Mouse (Mus musculus) right cerebral cortex, postnatal 25 days (tissue): Measurements from ENCODE around the gene Lrig1.

ENCODE experiments used
- DNase-seq: peaks from one replicate; pipeline ENCODE4 v3.0.0; 2022

Gene Lrig1

GRCm38 (mm10) chr6:94646274-94646863 is 53.6 kb downstream of the Lrig1 start:
- DNase-seq = no peak

- DNase-seq = no peak
Observed at GRCm38 (mm10) chr6:94645723-94646122, 54.2 kb downstream of the Lrig1 start.

- DNase-seq = no peak
Observed at GRCm38 (mm10) chr6:94644641-94645040, 55.3 kb downstream of the Lrig1 start.

DNA sequence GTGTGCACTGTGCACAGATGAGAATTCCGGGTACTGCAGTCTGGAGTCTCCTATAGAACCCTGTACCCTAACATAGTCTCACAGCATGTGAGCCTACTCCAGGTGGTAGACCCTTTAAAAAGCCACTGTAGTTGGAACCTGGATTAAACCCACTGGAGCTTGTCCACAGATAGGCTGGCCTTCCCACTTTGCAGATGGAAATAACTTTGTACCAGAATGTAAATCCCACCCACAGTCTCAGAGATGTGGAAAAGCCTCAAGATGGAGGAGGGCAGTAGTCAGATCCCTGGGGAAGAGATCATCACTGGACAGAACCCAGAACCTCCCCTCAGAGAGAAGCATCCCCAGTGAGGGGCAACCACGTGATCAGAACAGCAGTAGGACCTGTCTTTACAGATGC is 56.0 kb downstream of the Lrig1 start:
- DNase-seq = no peak

DNA sequence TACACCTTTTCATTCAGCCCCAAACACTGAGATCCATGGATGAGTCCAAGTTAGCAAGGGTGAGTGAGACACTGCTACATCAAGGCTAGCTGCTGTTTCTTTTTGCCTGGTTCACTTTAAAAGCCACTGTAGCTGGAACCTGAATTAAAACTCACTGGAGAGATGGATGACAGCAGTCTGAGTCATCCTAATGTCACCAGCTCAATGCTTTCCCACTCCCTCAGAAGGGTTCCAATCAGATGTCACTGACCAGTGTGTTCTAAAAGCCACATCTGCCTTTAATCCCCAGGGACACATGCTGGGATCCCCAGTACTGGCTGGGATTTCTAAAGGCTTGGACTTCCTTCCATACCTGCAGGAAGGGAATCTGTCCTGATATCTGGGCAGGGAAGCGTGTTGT is 57.9 kb downstream of the Lrig1 start:
- no peak for DNase-seq

DNA sequence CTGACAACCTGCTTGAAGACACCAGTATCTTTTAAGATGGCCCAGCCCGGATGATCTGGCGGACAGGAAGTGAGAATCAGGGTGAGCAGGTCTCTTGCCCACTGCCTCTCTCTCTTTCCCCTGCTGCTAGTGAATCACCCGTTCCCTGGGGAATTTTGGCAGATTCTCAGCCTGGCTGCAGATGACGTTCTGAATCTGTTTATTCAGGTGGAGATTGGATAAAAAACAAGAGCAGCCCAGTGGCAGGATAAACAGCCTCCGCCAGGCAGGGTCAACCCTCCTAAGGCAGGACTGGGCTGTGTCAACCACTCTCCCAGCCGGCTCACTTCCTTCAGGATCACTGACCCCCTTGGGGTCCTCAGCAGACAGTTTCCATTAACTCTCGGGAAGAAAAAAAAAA is 59.7 kb downstream of the Lrig1 start:
- DNase-seq = no peak

DNA sequence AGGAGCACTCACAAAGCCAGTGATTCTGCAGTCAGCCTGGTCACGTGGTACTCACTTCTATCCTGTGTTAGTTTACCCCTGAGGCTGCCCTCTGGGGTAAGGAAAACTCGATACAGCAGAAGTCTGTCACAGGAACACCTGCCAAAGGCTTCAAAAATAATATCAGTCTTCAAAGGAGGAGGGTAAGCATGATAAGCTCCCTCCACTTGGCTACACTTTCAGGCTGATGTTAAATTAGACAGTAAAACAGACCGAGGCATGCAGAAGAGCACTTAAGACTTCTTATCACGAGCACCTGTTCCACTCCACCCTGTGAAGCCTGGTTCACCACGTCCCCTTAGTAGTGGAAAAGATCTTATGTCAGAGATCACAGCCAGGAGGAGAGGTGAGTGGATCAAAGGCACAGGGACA is 62.9 kb downstream of the Lrig1 start:
- no peak for DNase-seq

- no peak for DNase-seq
Observed at GRCm38 (mm10) chr6:94635343-94635742, 64.6 kb downstream of the Lrig1 start.

DNA sequence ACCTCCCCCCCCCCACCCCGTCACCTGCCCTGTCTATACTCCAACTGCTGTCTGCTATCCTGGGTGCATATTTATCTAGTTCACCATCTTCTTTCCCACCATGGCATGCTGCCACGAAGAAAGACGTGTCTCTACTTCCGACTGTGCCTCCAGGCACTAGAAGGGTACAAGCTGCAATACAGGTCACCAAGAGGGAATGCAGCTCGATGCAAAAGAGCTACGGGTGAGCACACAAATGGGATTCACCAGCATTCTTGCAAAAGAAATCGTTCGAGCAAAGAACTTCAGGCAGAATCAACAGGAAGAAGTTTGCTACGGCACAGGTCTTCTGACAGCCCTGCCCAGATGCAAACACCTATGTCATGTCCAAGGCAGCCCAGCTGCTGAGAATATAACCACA is 65.2 kb downstream of the Lrig1 start:
- no peak for DNase-seq

DNA sequence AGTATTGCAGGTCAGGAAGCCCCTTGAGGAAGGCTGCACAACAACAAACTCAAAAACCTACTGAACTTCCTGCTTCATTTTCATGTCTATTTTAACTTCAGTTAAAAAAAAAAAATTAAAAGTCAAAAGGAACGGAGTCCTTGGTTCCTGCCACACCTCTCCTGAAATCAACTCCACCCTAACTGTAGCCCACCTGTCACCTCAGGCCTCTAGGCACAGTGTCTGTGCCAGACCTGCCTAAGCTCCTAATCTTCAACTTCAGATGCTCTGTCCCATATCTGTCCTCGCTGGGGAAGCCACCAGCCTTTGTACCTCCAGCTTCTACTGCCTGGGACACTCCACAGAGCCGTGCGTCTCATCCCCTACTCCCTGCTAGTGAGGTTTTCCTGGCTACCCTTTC is 65.7 kb downstream of the Lrig1 start:
- DNase-seq = no peak

GRCm38 (mm10) chr6:94631779-94632082 is 68.2 kb downstream of the Lrig1 start:
- DNase-seq = no peak

DNA sequence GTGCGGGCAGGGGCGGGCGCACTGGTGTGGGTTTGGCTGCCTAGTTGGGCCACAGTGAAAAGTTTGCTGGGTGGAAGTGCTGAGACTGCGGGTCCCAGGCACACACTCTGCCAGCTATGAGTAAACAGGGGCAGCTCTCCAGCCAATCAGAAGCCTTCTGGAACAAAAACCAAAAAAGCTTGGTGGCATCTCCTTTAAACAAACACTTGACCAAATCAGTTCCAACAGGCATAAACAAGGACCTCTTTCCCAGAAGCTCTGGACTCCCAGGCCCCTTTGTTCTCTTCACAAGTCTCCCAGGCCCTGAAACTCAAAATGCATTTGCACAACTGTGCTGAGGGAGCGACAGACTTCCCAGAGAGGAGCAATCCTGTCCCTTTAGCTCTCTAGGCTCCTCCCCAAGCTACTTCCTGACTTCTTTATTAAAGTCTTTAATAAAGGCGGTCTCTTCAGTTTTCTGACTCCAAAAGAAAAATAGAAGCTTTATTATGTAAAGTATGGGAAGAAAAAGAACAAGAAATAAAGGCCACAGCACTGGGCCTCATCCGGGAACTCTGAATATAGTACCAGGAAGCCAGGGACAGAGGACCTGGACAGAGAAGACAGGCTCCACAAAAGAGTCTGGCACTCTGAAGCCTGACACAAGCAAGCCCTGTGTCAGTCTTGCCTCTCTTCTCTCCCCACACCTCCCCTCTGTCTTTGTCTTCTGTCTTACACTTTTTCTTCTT is 68.7 kb downstream of the Lrig1 start:
- DNase-seq = no peak

GRCm38 (mm10) chr6:94628787-94629186 is 71.2 kb downstream of the Lrig1 start:
- no peak for DNase-seq

DNA sequence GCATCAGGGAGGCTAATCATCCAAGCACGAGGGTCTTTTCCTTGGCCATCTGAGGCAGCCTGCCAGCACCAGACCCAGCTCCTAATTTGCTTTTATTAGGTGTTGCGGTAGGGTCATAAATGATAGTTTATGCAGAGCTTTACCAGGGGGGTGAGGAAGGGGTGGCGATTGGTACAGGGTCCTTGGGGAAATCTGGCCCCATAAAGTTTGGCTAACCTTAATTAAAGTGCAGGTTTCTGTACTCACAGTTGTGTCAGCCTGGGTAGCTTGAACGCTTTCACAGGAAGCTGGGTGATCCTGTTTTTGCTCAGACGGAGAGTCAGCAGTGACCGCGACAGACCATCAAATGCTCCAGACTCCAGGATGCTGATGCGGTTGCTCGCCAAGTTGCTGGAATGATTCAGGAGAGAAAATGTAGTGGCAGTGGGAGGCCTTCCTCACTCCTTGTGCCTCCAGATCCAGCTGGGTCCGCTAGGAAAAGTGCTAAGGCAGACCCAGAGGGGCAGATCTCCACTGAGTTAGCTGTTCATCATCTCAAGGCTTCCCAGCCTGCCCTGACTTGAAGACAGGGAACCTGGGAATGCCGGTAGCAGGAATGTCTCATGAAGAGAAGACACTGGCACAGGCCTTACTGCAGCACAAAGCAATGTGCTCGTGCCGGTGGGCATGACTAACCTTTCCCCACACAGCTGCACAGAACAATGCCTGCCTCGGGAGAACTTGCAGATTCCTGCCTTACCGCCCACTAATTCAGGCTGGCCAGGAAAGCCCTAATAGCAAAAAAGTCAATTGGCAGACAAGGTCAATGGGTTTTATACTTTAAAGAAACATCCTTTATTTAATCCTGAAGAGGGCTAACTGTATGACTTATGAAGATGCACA is 72.0 kb downstream of the Lrig1 start:
- no peak for DNase-seq

- no peak for DNase-seq
Observed at GRCm38 (mm10) chr6:94626807-94627206, 73.2 kb downstream of the Lrig1 start.

GRCm38 (mm10) chr6:94625896-94626295 is 74.1 kb downstream of the Lrig1 start:
- DNase-seq = no peak

GRCm38 (mm10) chr6:94624543-94624942 is 75.4 kb downstream of the Lrig1 start:
- DNase-seq = no peak

DNA sequence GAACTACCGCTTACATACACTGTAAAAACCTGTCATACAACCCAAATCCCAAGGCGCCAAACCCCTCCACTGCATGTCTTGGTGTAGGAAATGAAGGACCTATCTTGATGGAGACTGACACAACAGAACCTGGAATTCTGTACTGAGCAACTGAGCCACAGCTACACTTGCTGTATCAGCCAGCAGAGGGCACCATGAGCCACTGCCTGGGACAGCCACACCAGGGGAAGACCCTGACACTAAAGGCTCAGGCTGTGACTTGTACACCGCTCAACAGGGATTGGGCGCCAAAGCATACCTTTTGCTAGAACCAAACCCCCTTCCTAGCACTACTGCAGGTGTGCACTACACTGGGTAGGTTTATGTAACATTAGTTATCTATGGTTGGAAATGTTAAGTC is 77.0 kb downstream of the Lrig1 start:
- DNase-seq = peak; percentile 55

DNA sequence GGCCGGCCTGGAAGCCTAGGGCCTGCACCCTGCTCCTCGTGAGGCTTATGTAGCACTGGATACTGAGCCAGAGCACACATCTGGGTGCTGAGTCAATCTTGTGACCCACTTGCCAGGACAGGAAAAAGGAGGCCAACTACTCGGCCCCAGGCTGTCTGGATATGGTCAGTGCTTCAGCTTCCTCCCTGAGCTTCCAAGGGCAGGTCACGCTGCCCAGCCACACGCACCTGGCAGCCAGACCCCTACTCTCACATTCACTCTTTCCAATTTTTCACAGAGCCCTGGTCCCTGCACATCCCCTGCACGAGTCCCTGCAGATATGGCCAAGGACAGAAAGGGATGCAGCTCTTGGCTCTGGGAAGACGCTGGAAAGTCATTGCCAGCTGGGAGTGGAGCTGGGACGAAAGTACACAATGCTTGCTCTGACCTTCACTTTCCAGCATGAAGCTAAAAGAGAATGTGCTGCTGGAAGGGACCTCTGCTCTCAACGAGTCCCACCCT is 79.1 kb downstream of the Lrig1 start:
- DNase-seq = no peak

GRCm38 (mm10) chr6:94620287-94620686 is 79.7 kb downstream of the Lrig1 start:
- DNase-seq = no peak

DNA sequence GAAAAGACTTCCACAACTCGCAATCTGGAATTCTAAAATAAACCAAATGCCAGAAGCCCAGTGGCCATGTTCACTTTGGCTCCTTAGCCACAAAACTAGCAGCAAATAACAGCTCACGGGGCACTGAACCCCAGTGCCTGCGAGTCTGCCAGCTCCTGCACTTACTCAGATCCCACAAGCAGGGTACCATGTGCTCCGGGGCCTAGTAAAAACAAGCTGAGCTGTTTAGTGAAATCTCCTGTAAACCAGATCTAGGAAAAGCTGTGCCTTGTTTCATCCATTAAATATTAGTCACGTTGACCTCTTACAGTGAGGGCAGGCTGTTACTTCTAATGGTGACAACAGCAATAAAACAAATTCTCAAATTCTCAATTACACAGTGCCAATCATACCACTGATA is 81.3 kb downstream of the Lrig1 start:
- no peak for DNase-seq

DNA sequence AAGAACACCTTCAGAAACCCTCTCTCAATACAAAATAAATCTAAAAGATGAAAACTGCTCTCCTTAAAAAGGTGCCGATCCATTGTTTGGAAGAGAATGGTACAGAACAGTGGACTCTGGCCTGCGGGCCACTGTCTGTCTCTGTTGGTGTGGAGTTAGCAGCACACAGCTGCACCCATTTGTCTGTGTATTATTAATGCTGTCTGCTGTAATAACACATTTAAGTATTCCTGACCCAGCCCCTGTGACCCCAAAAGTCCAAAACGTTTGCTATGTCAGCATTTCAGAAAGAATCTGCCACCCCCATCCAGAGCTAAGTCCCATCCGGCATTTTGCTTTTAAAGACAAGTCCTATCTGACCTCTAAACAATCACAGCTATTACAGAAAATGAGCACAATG is 84.0 kb downstream of the Lrig1 start:
- no peak for DNase-seq

DNA sequence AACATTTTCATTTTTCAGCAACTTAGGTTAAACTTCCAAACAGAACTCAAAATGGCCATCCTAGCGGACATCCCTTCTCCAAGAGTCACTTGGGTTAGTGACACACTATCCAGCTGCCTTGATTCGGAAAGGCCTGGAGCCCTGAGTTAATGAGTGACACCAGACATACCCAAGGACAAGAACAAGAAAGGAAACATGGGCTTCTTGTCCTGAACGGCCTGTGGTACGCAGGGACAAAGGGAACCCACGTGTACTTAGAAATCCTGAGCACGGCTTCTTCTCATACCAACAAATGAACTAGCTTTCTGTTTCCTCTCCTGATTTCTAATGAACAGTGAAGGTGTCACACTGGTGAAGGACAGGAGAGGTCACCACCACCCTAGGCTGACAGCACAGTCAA is 85.6 kb downstream of the Lrig1 start:
- DNase-seq = no peak
